13 mouse cellular contexts compared by ENCODE assay signal in genomic region chr9:96721163-96721799, GRCm38 (mm10). TPM values are rescaled to one million over a fixed set of nuclear protein-coding genes. Genes with fewer than 3 reads are reported as not detected.
DNase-seq lines count a peak whose midpoint lies in the region; ATAC-seq and TF ChIP-seq lines count a peak whose summit lies in the region.
"Had no signal": no experiment of that assay in that cellular context is flagged by ENCODE, and none has a peak within 500 bp of the region (broad histone marks: within the 10 kb centered on the region; RNA-seq: fewer than 3 reads in every experiment).

No protein-coding gene starts in this region.

- no peak for TF ChIP-seq CTCF in kidney, postnatal 0 days (IDR thresholded peaks at IDR 0.05; ENCODE audit: low read depth)

- peaks cover 46% of the 10 kb centered on the region for H3K4me1 ChIP-seq in forebrain, embryonic 15.5 days
- peaks cover 36% of the 10 kb centered on the region for H3K4me1 ChIP-seq in forebrain, embryonic 12.5 days
- peaks cover 8% of the 10 kb centered on the region; the same call in 1 of the 2 replicates for H3K4me1 ChIP-seq in kidney, postnatal 0 days (replicated peaks; ENCODE audit: insufficient read depth, low read length)
- H3K4me1 ChIP-seq in kidney, embryonic 15.5 days = peaks cover 41% of the 10 kb centered on the region
- peaks cover 11% of the 10 kb centered on the region for H3K4me1 ChIP-seq in brown adipose tissue, adult 24 weeks (ENCODE audit: control insufficient read depth, insufficient read depth, insufficient read length, low read length)
- H3K4me1 ChIP-seq in stomach, embryonic 15.5 days = 0 out of 2 replicates have a peak, but pooled peaks cover 6% of the 10 kb centered on the region

- WGBS in forebrain, embryonic 15.5 days = 90% methylated on average over 8 of the region's 8 CpGs
- 90% methylated on average over 8 of the region's 8 CpGs for WGBS in forebrain, embryonic 12.5 days
- 78% methylated on average over 8 of the region's 8 CpGs for WGBS in kidney, postnatal 0 days
- 80% methylated on average over 8 of the region's 8 CpGs for WGBS in kidney, embryonic 15.5 days
- 84% methylated on average over 8 of the region's 8 CpGs for WGBS in stomach, embryonic 15.5 days

- H3K36me3 ChIP-seq in forebrain, embryonic 15.5 days = no peaks in the 10 kb centered on the region
- no peaks in the 10 kb centered on the region for H3K36me3 ChIP-seq in forebrain, embryonic 12.5 days (replicated peaks)
- no peaks in the 10 kb centered on the region for H3K36me3 ChIP-seq in kidney, postnatal 0 days (ENCODE audit: insufficient read depth, low read length)
- H3K36me3 ChIP-seq in kidney, embryonic 15.5 days = peaks cover 6% of the 10 kb centered on the region; the same call in 1 of the 2 replicates
- H3K36me3 ChIP-seq in stomach, embryonic 15.5 days = no peaks in the 10 kb centered on the region
- H3K36me3 ChIP-seq: intestine, embryonic 15.5 days had no signal

- ATAC-seq in forebrain, embryonic 15.5 days (replicated peaks) = no peak
- ATAC-seq in forebrain, embryonic 12.5 days (ENCODE audit: low FRiP score) = no peak
- ATAC-seq in kidney, postnatal 0 days (replicated peaks; ENCODE audit: low FRiP score, low read depth) = no peak
- no peak for ATAC-seq in kidney, embryonic 15.5 days (replicated peaks; ENCODE audit: low FRiP score)
- no peak for ATAC-seq in stomach, embryonic 15.5 days (ENCODE audit: insufficient read depth, low FRiP score, low read depth)
- no peak for ATAC-seq in megakaryocyte, adult 5-6 weeks (ENCODE audit: poor library complexity, severe bottlenecking)
- ATAC-seq: forebrain, postnatal 0 days; intestine, embryonic 15.5 days had no signal

- no peak overlapping the region for H3K4me3 ChIP-seq in forebrain, embryonic 15.5 days
- H3K4me3 ChIP-seq in forebrain, embryonic 12.5 days (replicated peaks) = no peak overlapping the region
- H3K4me3 ChIP-seq in kidney, postnatal 0 days (replicated peaks; ENCODE audit: low read depth, low read length) = no peak overlapping the region
- H3K4me3 ChIP-seq in kidney, embryonic 15.5 days (replicated peaks) = no peak overlapping the region
- H3K4me3 ChIP-seq in brown adipose tissue, adult 24 weeks (ENCODE audit: insufficient read depth, low read depth, low read length) = no peak overlapping the region
- no peak overlapping the region for H3K4me3 ChIP-seq in stomach, embryonic 15.5 days (replicated peaks)
- H3K4me3 ChIP-seq: intestine, embryonic 15.5 days; neural tube, embryonic 13.5 days had no signal

- H3K27me3 ChIP-seq in forebrain, embryonic 15.5 days = no peaks in the 10 kb centered on the region
- H3K27me3 ChIP-seq in forebrain, embryonic 12.5 days = no peaks in the 10 kb centered on the region
- no peaks in the 10 kb centered on the region for H3K27me3 ChIP-seq in kidney, postnatal 0 days (ENCODE audit: insufficient read depth, low read length)
- no peaks in the 10 kb centered on the region for H3K27me3 ChIP-seq in kidney, embryonic 15.5 days
- H3K27me3 ChIP-seq in stomach, embryonic 15.5 days (replicated peaks) = no peaks in the 10 kb centered on the region
- H3K27me3 ChIP-seq: intestine, embryonic 15.5 days; neural tube, embryonic 13.5 days had no signal

- H3K27ac ChIP-seq in forebrain, embryonic 15.5 days (replicated peaks) = peak overlapping the region; percentile 90; the same call in 1 of the 2 replicates
- H3K27ac ChIP-seq in forebrain, embryonic 12.5 days = no peak overlapping the region
- 0 out of 2 replicates have a peak overlapping the region, but pooled peaks have one; percentile 99 for H3K27ac ChIP-seq in kidney, postnatal 0 days
- no peak overlapping the region for H3K27ac ChIP-seq in kidney, embryonic 15.5 days
- peak overlapping the region; percentile 89 for H3K27ac ChIP-seq in brown adipose tissue, adult 24 weeks (replicated peaks; ENCODE audit: low read depth, low read length)
- H3K27ac ChIP-seq in stomach, embryonic 15.5 days = peak overlapping the region; percentile 95; the same call in 1 of the 2 replicates
- H3K27ac ChIP-seq: intestine, embryonic 15.5 days; neural tube, embryonic 13.5 days had no signal

- H3K9me3 ChIP-seq in forebrain, embryonic 15.5 days = no peaks in the 10 kb centered on the region
- H3K9me3 ChIP-seq in forebrain, embryonic 12.5 days = no peaks in the 10 kb centered on the region
- no peaks in the 10 kb centered on the region for H3K9me3 ChIP-seq in kidney, postnatal 0 days (replicated peaks; ENCODE audit: low read length)
- no peaks in the 10 kb centered on the region for H3K9me3 ChIP-seq in kidney, embryonic 15.5 days (replicated peaks)
- H3K9me3 ChIP-seq in stomach, embryonic 15.5 days = no peaks in the 10 kb centered on the region
- H3K9me3 ChIP-seq: intestine, embryonic 15.5 days; neural tube, embryonic 13.5 days had no signal

- no peak overlapping the region for H3K9ac ChIP-seq in forebrain, embryonic 15.5 days (replicated peaks)
- H3K9ac ChIP-seq in forebrain, embryonic 12.5 days = no peak overlapping the region
- no peak overlapping the region for H3K9ac ChIP-seq in kidney, postnatal 0 days (ENCODE audit: low read depth, low read length)
- no peak overlapping the region for H3K9ac ChIP-seq in kidney, embryonic 15.5 days
- no peak overlapping the region for H3K9ac ChIP-seq in stomach, embryonic 15.5 days
- H3K9ac ChIP-seq: forebrain, postnatal 0 days; intestine, embryonic 15.5 days had no signal

- no peak overlapping the region for H3K4me2 ChIP-seq in forebrain, embryonic 15.5 days (replicated peaks)
- H3K4me2 ChIP-seq in forebrain, embryonic 12.5 days = no peak overlapping the region
- 0 out of 2 replicates have a peak overlapping the region, but pooled peaks have one; percentile 76 for H3K4me2 ChIP-seq in kidney, postnatal 0 days (ENCODE audit: low read length)
- H3K4me2 ChIP-seq in kidney, embryonic 15.5 days = no peak overlapping the region
- no peak overlapping the region for H3K4me2 ChIP-seq in stomach, embryonic 15.5 days

- DNase-seq in kidney, postnatal 0 days (ENCODE audit: low spot score) = no peak
- DNase-seq: gastrocnemius, postnatal 14 days; lung, adult 2 months; thymus, adult 18-20 months had no signal

RNA-seq across cellular contexts. Expression of gene Zbtb38, which starts 31.4 kb away (rescaled TPM):
- polyA plus RNA-seq in forebrain, embryonic 15.5 days (2015; fragmentation: Nextera tagmentation; extraction: Ambion mirVana) = 48.2 and 51.0 TPM in 2 replicates
- polyA plus RNA-seq in forebrain, embryonic 12.5 days (2016; fragmentation: Nextera tagmentation; extraction: Ambion mirVana) = 14.7 and 15.7 TPM in 2 replicates
- 28.3 and 28.5 TPM in 2 replicates for polyA plus RNA-seq in kidney, postnatal 0 days (2015; fragmentation: Nextera tagmentation; extraction: Ambion mirVana)
- 20.6 TPM in 2 replicates for polyA plus RNA-seq in kidney, embryonic 15.5 days (2015; fragmentation: Nextera tagmentation; extraction: Ambion mirVana)
- 16.8 and 18.7 TPM in 2 replicates for polyA plus RNA-seq in brown adipose tissue, adult 24 weeks (2012; ENCODE audit: insufficient read depth, insufficient read length, missing spikeins)
- polyA plus RNA-seq in stomach, embryonic 15.5 days (2015; fragmentation: Nextera tagmentation; extraction: Ambion mirVana) = 24.1 and 24.9 TPM in 2 replicates
- total RNA-seq in megakaryocyte, adult 5-6 weeks (2015) = 13.6 and 18.9 TPM in 2 replicates
- total RNA-seq in megakaryocyte, adult 5-6 weeks (2017) = 18.7 and 19.8 TPM in 2 replicates

Comparison
In these comparisons a context has a peak if more than half of its experiments do, and no peak if none do; other contexts are left out.
1. H3K27ac ChIP-seq: peak in forebrain, embryonic 15.5 days (single experiment), kidney, postnatal 0 days (single experiment), brown adipose tissue, adult 24 weeks (single experiment) and stomach, embryonic 15.5 days (single experiment); none in forebrain, embryonic 12.5 days (single experiment) and kidney, embryonic 15.5 days (single experiment).